Mouse (Mus musculus) skeletal muscle tissue, adult 2 months (tissue): ENCODE measurements around the gene Fbxo40.
A peak's percentile ranks its signal among the peaks of the same experiment; 100 is the strongest.

Experiments
- DNase-seq: peaks from one replicate; pipeline ENCODE4 v3.0.0-alpha.2; 2012; ENCODE audit warnings: low read depth, low spot score

Fbxo40 gene

DNA sequence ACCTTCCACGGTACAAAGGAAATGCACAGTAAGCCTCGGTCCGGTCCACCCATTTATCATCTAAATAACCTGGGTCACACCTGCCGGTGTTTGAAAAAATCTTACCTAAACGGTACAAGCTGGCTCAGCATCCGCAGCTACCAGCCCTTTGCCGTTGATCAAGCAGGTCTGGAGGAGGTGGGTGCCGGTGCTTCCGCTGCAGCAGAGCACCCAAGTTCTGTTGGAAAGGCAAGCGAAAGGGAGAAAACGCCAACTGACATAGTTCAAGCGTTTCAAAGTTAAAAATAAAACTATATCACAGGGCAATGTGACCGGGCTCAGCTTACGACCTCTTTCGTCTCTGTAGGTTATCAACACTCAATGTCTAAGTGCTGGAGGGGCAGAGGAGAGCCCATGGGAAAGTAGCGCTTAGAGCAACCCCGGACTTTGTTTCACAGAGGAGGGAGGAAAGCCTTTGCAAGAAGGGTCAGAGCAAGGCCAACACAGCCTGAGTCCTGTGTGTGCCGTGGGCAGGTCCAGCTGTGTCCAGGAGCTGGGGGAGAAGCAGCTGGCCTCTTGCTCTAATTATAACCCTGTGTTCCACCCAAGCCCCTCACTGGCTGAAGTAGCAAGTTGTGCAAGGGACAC lies at the start of gene Fbxo40:
Gene Fbxo40, minus strand, starts transcription at position 469 of the 627 bp plus-strand sequence.
- DNase-seq = peak; percentile 76

GRCm38 (mm10) chr16:37034751-37035150 lies 44.5 kb upstream of the Fbxo40 start:
- DNase-seq = no peak

DNA sequence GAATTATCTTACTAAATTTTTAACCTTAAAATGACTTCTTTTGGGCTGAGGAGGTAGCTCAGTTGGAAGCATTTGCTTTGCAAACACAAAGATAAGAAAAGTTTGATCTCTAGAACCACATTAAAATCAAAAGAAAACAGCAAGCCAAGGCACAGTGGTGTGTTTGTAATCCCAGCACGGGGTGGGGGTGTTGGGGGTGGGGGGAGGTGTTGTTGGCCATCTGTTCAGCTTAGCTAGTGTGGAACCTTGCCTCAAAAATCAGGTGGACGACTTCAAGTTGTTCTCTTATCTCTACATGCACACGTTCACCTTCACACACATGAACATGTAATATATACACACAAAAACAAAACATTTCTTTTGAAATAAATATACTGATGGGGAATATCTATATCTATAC lies 41.7 kb upstream of the Fbxo40 start:
- DNase-seq = no peak

DNA sequence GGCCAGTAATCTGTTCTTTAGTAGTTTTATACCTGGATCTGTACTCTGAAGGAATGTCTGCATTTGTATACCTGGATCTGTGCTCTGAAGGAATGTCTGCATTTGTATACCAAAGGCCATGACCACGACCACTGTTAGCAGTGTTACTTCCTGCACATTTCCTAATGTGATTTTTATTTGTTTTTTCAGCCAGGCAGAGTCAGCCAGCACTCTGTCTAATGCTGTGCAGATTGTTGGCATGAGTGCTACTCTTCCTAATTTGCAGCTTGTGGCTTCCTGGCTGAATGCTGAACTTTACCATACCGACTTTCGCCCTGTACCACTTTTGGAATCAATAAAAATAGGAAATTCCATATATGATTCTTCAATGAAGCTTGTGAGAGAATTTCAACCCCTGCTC lies 37.3 kb upstream of the Fbxo40 start:
- DNase-seq = no peak

- no peak for DNase-seq
Measured at GRCm38 (mm10) chr16:37012336-37012735, 22.1 kb upstream of the Fbxo40 start.

GRCm38 (mm10) chr16:37011922-37012289 lies 21.6 kb upstream of the Fbxo40 start:
- no peak for DNase-seq

DNA sequence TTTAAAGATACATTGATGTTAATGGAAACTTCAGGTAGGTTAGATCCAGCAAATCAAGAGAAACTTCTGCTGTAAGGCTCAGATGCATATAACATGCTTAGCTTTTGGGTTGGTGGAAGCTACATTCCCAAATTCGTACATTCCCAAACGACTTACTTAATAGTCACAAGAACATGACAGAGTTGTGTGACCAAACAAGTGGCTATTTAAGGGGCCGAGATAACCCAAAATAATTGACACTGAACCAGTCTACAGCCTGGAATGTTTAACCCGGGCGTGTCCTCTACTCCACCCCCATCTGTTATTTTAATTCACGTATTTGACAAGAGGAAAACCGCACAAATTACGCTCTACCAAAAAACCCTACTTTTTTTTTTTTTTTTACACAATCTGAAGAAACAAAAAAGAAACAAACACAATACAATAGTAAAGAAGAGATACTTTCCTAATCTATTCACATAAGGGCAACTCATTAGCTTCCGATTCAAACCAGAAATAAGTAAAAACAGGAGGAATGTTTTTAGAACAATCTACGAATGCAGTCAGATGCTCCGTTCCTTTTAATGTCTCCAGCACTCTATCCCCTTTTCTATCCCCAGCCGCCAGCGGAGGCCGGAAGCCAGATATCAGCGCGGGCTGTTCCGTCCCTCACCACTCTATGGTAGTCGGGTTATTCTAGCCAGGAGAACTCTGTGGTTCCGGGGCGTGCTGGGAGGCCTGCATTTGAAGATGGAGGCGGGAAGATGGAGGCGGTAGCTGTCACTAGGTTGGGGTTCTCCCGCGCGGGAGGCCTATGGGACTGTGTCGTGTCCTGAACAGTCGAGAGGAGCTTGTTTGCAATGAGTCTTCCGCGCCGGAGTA lies 21.0 kb upstream of the Fbxo40 start, which contains the start of gene Polq:
Gene Polq, plus strand, starts transcription at position 726 of the 861 bp plus-strand sequence.
- peak; percentile 85 for DNase-seq

- peak; percentile 54 for DNase-seq
Measured at GRCm38 (mm10) chr16:37010370-37010769, 20.1 kb upstream of the Fbxo40 start.

DNA sequence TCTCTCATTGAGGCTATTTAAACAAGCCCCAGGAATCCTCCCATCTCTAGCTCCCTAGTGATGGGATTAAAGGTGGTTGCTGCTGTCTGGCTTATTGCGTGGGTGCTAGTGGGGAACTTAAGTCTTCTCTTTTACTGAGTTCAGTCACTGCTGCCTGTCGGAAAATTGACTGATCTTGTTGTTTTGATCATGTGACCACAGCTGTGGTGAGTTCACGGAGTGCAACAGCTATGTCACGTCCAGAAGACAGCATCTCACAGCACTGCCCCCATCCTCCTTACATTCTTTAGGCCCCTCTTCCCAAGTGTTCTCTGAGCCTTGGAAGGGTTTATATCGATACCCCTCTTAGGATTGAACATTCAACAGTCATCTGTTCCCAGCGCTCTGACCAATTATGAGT lies 19.0 kb upstream of the Fbxo40 start:
- DNase-seq = no peak

DNA sequence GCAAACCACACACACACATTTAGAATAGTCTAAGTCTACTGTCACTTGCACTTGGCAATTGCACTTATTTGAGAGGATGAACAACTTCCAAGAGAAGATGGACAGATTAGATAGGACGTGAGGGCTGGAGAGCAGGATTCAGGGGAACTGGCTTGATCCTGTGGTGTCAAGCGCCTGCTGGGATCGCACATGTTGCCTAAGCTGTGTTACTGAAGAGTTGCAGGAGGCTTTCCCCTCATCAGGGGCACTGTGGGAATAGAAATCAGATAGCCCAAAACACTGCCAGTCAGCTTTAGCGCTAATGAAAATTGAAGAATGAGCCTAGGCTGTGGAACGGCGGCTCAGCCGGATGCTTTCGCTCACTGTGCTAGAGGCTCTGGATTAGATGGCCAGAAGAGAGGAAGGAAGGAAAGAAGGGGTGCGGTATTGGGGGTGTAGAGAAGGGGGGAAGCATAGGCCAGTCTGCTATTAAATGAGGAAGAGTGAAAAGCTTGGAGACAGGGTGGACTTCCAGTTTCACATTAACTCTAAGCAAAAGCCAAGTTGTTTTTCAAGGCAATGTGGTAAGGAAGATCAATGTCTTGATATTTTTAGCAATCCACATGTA lies 9.2 kb upstream of the Fbxo40 start:
- DNase-seq = no peak

- no peak for DNase-seq
Measured at GRCm38 (mm10) chr16:36997650-36998049, 7.4 kb upstream of the Fbxo40 start.

GRCm38 (mm10) chr16:36989493-36989892 lies 774 bp downstream of the Fbxo40 start:
- peak; percentile 89 for DNase-seq

DNA sequence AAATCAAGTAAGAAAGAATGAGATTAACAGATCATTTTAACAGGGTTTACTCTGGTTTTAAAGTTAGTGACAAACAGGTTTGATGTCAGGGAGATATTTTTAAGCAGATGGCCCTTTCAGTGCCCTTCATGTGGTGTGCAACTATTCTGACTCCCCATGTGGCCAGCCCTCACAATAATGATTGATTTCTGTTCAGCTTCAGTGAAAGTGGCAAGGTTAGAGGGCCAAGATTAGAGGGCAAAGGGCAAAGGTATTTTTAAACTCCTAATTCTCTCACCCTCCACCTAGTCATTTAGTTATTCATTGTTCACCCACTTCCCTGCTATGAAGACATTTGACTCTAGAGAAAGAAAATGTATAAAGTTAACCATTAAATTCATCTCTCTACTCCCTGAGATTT lies 2.2 kb downstream of the Fbxo40 start:
- no peak for DNase-seq

DNA sequence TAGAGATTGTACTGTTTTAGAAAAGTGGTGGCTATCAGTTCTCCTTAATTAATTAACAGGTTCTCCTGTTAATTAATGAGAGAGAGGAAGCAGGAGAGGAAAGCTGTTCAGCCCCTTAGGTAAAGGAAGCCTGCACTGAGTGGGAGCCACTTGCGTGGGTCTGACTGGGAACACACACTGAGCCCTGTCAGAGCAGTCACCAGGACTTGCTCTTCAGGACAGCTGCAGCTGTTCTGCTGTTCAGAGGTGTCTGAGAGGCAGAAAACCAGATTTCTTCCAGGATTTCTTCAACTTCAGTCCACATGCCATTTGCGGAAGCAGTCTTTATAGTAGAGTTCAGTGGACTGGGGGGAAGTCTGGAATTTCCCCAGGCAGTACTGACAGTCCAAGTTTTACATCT lies 2.9 kb downstream of the Fbxo40 start:
- DNase-seq = peak; percentile 44

DNA sequence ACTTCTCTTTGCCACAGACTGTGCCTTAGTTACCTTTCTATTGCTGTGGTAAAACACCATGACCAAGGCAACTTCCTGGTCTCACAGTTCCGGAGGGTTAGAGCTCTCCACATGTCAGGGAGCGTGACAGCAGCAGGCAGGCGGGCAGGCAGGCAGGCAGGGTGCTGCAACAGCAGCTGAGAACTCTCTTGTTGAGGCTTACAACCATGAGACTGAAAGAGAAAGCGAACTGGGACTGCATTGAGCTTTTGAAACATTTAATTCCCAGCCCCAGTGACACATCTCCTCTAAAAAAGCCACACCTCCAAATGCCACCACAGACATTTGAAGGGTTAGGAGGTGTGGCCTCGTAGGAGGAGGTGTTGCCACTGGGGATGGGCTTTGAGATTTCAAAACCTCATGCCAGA lies 4.6 kb downstream of the Fbxo40 start:
- no peak for DNase-seq

GRCm38 (mm10) chr16:36983796-36984195 lies 6.5 kb downstream of the Fbxo40 start:
- DNase-seq = no peak

DNA sequence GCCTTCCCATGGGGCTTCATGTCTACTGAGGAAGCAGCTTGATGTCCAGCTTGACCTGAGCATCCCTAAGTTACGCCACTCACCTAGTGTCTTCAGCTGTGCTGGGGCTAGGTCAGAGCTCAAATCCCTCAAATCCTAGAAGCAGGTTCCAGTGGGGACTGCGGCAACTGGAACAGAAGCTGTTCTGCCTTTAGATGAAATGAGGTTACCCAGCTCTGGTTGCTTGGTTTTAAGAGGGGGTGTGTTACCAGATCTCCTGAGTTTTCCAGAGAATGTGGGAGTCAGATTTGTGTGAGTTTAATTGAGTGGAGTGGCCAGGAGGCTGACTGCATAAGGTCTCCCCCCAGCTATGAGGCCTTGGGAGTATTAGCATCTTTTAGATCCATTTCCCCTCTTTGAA lies 11.1 kb downstream of the Fbxo40 start:
- no peak for DNase-seq

- no peak for DNase-seq
Measured at GRCm38 (mm10) chr16:36963415-36963814, 26.9 kb downstream of the Fbxo40 start.

GRCm38 (mm10) chr16:36955106-36955505 lies 35.2 kb downstream of the Fbxo40 start:
- DNase-seq = no peak

DNA sequence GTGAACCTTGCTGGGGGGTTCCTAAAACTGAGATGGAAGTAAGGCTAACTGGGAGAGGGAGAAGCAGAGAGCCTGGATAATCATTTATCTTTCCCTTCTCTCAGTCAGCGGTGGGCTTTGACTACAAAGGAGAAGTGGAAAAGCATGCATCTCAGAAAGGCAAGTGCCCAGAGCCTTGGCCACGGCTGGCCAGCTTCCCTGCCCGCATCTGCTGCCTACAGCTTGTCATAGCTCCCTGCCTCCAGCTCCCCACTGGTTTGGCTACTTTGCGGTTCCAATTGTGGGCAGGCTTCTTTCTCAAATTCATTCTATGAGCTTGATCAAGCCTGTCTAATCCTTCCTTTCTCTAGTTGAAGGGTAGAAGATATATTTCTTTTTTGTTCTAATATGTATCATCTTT lies 39.2 kb downstream of the Fbxo40 start:
- no peak for DNase-seq

DNA sequence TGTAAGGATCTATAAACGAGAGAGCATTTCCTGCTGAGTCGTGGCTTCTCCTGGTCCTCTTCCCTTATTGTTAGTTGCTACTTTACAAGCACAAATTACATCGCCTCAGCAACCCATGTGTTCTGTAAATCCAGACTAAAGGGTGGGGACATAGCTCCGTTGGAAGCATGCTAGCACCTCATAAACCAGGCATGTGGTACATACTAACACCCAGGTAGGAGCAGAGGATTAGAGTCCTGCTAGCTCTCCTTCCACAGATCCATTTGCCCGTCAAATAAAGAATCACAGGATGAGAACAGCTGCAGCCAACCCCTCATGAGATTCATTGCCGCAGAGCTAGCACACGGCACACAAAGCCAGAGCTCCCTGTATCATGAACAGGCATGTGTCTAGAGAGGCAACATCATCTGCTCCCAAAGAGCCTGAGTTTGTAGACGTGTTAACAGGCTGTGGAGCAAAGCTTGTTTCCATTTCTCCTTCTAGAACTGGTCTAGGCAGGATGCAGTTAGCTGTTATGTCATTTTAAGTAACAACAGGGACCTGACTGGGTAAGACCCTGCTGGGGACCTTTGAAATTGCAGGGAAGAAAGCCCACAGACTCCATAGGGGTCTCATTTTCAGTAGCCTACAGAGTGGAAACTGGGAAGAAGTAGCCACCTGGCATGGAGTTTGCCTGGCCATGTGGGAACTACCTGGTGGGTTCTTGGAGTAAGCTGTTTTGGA lies 40.5 kb downstream of the Fbxo40 start:
- DNase-seq = no peak

DNA sequence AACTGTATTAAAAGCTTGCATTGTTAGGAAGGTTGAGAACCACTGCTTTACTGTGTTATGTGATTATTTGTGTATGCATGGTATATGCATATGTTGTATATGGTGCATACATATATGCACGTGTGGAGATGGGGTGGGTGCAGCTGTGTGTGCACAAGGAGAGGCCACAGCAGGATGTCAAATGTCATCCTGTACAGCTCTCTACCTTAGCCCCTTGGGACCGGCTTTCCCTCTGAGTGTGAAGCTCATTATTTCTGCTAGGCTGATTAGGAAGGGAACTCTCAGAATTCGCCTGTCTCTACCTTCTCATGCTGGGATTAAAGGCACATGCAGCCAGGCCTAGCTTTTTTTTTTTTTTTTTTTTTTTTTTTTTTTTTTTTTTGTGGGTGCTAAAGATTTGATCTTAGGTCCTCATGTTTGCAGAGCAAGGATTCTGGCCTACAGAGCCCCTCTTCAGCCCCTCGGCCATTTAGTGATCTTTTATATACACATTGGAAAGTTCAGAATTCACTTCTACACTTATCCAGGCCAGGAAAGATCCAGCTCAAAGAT lies 42.5 kb downstream of the Fbxo40 start:
- DNase-seq = no peak
